Mouse (Mus musculus): ENCODE measurements at regions not wholly inside any gene's neighbourhood (a gene's known extent, or its start where the extent isn't known, plus 50 kb on each side); places are given as distances from the start of the nearest gene placed in this dataset.
"Not testable (repeated sequence)": the region's sequence is repeated elsewhere in the genome, so short reads cannot be mapped to it uniquely, and the experiment has no call there.

- not testable (repeated sequence) for TF ChIP-seq CTCF (IDR thresholded peaks at IDR 0.05; ENCODE audit: low read depth, low read length); EP300 (IDR thresholded peaks at IDR 0.05; ENCODE audit: insufficient read depth, low read depth, low read length); POLR2A (IDR thresholded peaks at IDR 0.05; ENCODE audit: insufficient read depth, low read length)
These were observed 137.8 kb downstream of the Gm10139 start for GRCm38 (mm10) chr13:65650297-65650696.
